Mouse (Mus musculus): Measurements from ENCODE around the gene Tppp3. TPM values are rescaled to one million over a fixed set of nuclear protein-coding genes. Genes with fewer than 3 reads are reported as not detected.

The Tppp3 gene
- total and polyA plus RNA-seq, 3 experiments: 0.25 to 0.39 TPM; not detected in 1

GRCm38 (mm10) chr8:105426878-105427277 lies 44.4 kb downstream of the Tppp3 start:
- peaks cover 1% of the 10 kb centered on the region for H3K27me3 ChIP-seq (replicated peaks)
- dilution Hi-C loops (cut with MboI; ENCODE audit: extremely low pct_ligation_motif_present, extremely low pct_unique_long_range_greater_than_20kb, low sequenced_read_pairs): no loop called here

GRCm38 (mm10) chr8:105422006-105422405 lies 49.3 kb downstream of the Tppp3 start:
- dilution Hi-C loops (cut with MboI; ENCODE audit: extremely low pct_ligation_motif_present, extremely low pct_unique_long_range_greater_than_20kb, low sequenced_read_pairs) (no loop called here), in situ Hi-C loops (cut with MboI; ENCODE audit: low pct_ligation_motif_present, low pct_unique_long_range_greater_than_20kb, low sequenced_read_pairs) (no loop called here)
- Histone ChIP-seq H3K27me3 (replicated peaks) (no peaks in the 10 kb centered on the region), H3K9me3 (replicated peaks; ENCODE audit: low read length) (peaks cover 2% of the 10 kb centered on the region), H3K36me3 (replicated peaks in 1 of 2; ENCODE audit: control insufficient read depth in 1 of 2, insufficient read depth in 1 of 2, low read length in 1 of 2) (no peaks in the 10 kb centered on the region), H3K79me2 (replicated peaks; ENCODE audit: control insufficient read depth, extremely low read depth, insufficient read depth, poor library complexity, severe bottlenecking) (no peaks in the 10 kb centered on the region), H3K4me3 (replicated peaks in 1 of 3; ENCODE audit: low read depth in 2 of 3, low read length in 2 of 3, poor library complexity in 1 of 3) (no peak overlapping the region), H3K9ac (ENCODE audit: insufficient read depth, low read depth) (no peak overlapping the region), H3K27ac (ENCODE audit: insufficient read depth, low read depth) (no peak overlapping the region), H3K4me1 (ENCODE audit: control insufficient read depth in 1 of 2, insufficient read depth in 2 of 2) (no peaks in the 10 kb centered on the region), H3K4me2 (ENCODE audit: insufficient read depth, low read depth, poor library complexity, severe bottlenecking) (no peak overlapping the region)
- no peak for DNase-seq (ENCODE audit: extremely low read depth)
- no peak for TF ChIP-seq SMC3 (IDR thresholded peaks at IDR 0.05; ENCODE audit: low read depth, low read length)

More at GRCm38 (mm10) chr8:105426878-105427277, 44.4 kb downstream of the Tppp3 start:
- H3K36me3 ChIP-seq (replicated peaks in 1 of 2; ENCODE audit: control insufficient read depth in 1 of 2, insufficient read depth in 1 of 2, low read length in 1 of 2): no peaks in the 10 kb centered on the region
- no peak overlapping the region for H3K9ac ChIP-seq (ENCODE audit: insufficient read depth, low read depth)
- H3K4me2 ChIP-seq (ENCODE audit: insufficient read depth, low read depth, poor library complexity, severe bottlenecking): no peak overlapping the region; the same call in 1 of the 2 replicates
- DNase-seq (ENCODE audit: extremely low read depth): no peak
- no peaks in the 10 kb centered on the region for H3K4me1 ChIP-seq (ENCODE audit: control insufficient read depth in 1 of 2, insufficient read depth in 2 of 2)
- H3K4me3 ChIP-seq (replicated peaks in 1 of 3; ENCODE audit: low read depth in 2 of 3, low read length in 2 of 3, poor library complexity in 1 of 3): no peak overlapping the region
- H3K27ac ChIP-seq (ENCODE audit: insufficient read depth, low read depth): no peak overlapping the region
- no peak for TF ChIP-seq CHD2 (IDR thresholded peaks at IDR 0.05; ENCODE audit: low read length)
- in situ Hi-C loops (cut with MboI; ENCODE audit: low pct_ligation_motif_present, low pct_unique_long_range_greater_than_20kb, low sequenced_read_pairs): no loop called here
- no peaks in the 10 kb centered on the region for H3K9me3 ChIP-seq (replicated peaks; ENCODE audit: low read length)
- no peaks in the 10 kb centered on the region for H3K79me2 ChIP-seq (replicated peaks; ENCODE audit: control insufficient read depth, extremely low read depth, insufficient read depth, poor library complexity, severe bottlenecking)

GRCm38 (mm10) chr8:105419800-105420199 lies 51.5 kb downstream of the Tppp3 start:
- in situ Hi-C loops (cut with MboI; ENCODE audit: low pct_ligation_motif_present, low pct_unique_long_range_greater_than_20kb, low sequenced_read_pairs): no loop called here
- dilution Hi-C loops (cut with MboI; ENCODE audit: extremely low pct_ligation_motif_present, extremely low pct_unique_long_range_greater_than_20kb, low sequenced_read_pairs): no loop called here
- Histone ChIP-seq H3K79me2 (replicated peaks; ENCODE audit: control insufficient read depth, extremely low read depth, insufficient read depth, poor library complexity, severe bottlenecking) (no peaks in the 10 kb centered on the region), H3K4me3 (replicated peaks in 1 of 3; ENCODE audit: low read depth in 2 of 3, low read length in 2 of 3, poor library complexity in 1 of 3) (no peak overlapping the region), H3K27ac (ENCODE audit: insufficient read depth, low read depth) (no peak overlapping the region), H3K4me1 (ENCODE audit: control insufficient read depth in 1 of 2, insufficient read depth in 2 of 2) (no peaks in the 10 kb centered on the region), H3K9me3 (replicated peaks; ENCODE audit: low read length) (peaks cover 4% of the 10 kb centered on the region), H3K9ac (ENCODE audit: insufficient read depth, low read depth) (no peak overlapping the region), H3K4me2 (ENCODE audit: insufficient read depth, low read depth, poor library complexity, severe bottlenecking) (no peak overlapping the region), H3K36me3 (replicated peaks in 1 of 2; ENCODE audit: control insufficient read depth in 1 of 2, insufficient read depth in 1 of 2, low read length in 1 of 2) (no peaks in the 10 kb centered on the region), H3K27me3 (replicated peaks) (no peaks in the 10 kb centered on the region)
- no peak for DNase-seq (ENCODE audit: extremely low read depth)
- TF ChIP-seq JUN (IDR thresholded peaks at IDR 0.05; ENCODE audit: insufficient read depth, low read depth, low read length) (no peak), KAT2A (IDR thresholded peaks at IDR 0.05; ENCODE audit: insufficient replicate concordance, low read length) (no peak), ZC3H11A (IDR thresholded peaks at IDR 0.05; ENCODE audit: low read depth, low read length) (no peak), ZNF384 (IDR thresholded peaks at IDR 0.05; ENCODE audit: low read depth, low read length) (no peak), USF1 (IDR thresholded peaks at IDR 0.05; ENCODE audit: low read depth, low read length) (no peak), ELF1 (IDR thresholded peaks at IDR 0.05; ENCODE audit: low read depth, low read length) (no peak), ZMIZ1 (IDR thresholded peaks at IDR 0.05; ENCODE audit: low read depth, low read length) (no peak), GABPA (IDR thresholded peaks at IDR 0.05; ENCODE audit: insufficient replicate concordance, low read depth, low read length) (no peak), RCOR1 (conservative IDR thresholded peaks at IDR 0.05; ENCODE audit: low read depth, low read length) (no peak), E2F4 (IDR thresholded peaks at IDR 0.05; ENCODE audit: insufficient replicate concordance, low read depth, low read length) (no peak), CHD1 (IDR thresholded peaks at IDR 0.05; ENCODE audit: low read depth, low read length) (no peak)
